Mouse (Mus musculus) fibroblast of lung, adult 2 months (primary cell): ENCODE measurements around the gene Ggta1.

Experiments
- DNase-seq: peaks from one replicate; pipeline ENCODE4 v3.0.0-alpha.2; 2011; ENCODE audit warnings: low read depth

Ggta1 gene

GRCm38 (mm10) chr2:35462791-35463281, at the start of gene Ggta1:
Gene Ggta1, minus strand, starts transcription at chr2:35463231.
- DNase-seq: no peak

GRCm38 (mm10) chr2:35512226-35512625, 49.2 kb upstream of the Ggta1 start:
- DNase-seq: no peak

GRCm38 (mm10) chr2:35510920-35511319, 47.9 kb upstream of the Ggta1 start:
- DNase-seq: no peak

GRCm38 (mm10) chr2:35509888-35510287, 46.9 kb upstream of the Ggta1 start:
- DNase-seq: no peak

- DNase-seq: no peak
Measured at GRCm38 (mm10) chr2:35509343-35509667, 46.3 kb upstream of the Ggta1 start.

GRCm38 (mm10) chr2:35508597-35509342, 45.7 kb upstream of the Ggta1 start:
- DNase-seq: peak; percentile 100

- DNase-seq: no peak
Measured at GRCm38 (mm10) chr2:35507191-35507511, 44.1 kb upstream of the Ggta1 start.

- DNase-seq: no peak
Measured at GRCm38 (mm10) chr2:35506311-35507190, 43.5 kb upstream of the Ggta1 start.

GRCm38 (mm10) chr2:35505519-35506286, 42.7 kb upstream of the Ggta1 start:
- no peak for DNase-seq

GRCm38 (mm10) chr2:35504417-35504776, 41.4 kb upstream of the Ggta1 start:
- no peak for DNase-seq

- DNase-seq: peak; percentile 66
Measured at GRCm38 (mm10) chr2:35503723-35504416, 40.8 kb upstream of the Ggta1 start.

GRCm38 (mm10) chr2:35503021-35503722, 40.1 kb upstream of the Ggta1 start:
- peak; percentile 84 for DNase-seq

GRCm38 (mm10) chr2:35502561-35502960, 39.5 kb upstream of the Ggta1 start:
- no peak for DNase-seq

GRCm38 (mm10) chr2:35499474-35499873, 36.4 kb upstream of the Ggta1 start:
- DNase-seq: no peak

GRCm38 (mm10) chr2:35498961-35499360, 35.9 kb upstream of the Ggta1 start:
- no peak for DNase-seq

GRCm38 (mm10) chr2:35497662-35498196, 34.7 kb upstream of the Ggta1 start:
- no peak for DNase-seq

- DNase-seq: no peak
Measured at GRCm38 (mm10) chr2:35496279-35497013, 33.4 kb upstream of the Ggta1 start.

GRCm38 (mm10) chr2:35495486-35496278, 32.7 kb upstream of the Ggta1 start:
- no peak for DNase-seq

- no peak for DNase-seq
Measured at GRCm38 (mm10) chr2:35493566-35493965, 30.5 kb upstream of the Ggta1 start.
